Mouse (Mus musculus) midbrain, embryonic 11.5 days (tissue): ENCODE results near the gene Tfrc. TPM values are rescaled to one million over a fixed set of nuclear protein-coding genes. Genes with fewer than 3 reads are reported as not detected.

Experiments used
- ATAC-seq: fragments of 200-750 bp; cut with Nextera tagmentation; 2 replicates; pipeline ENCODE4 v1.8.0; 2017; ENCODE audit warnings: moderate TSS enrichment, moderate library complexity; ENCODE audit not compliant: low FRiP score
- DNase-seq: peaks from one replicate; pipeline ENCODE4 v3.0.0; 2015; ENCODE audit warnings: low spot score; ENCODE audit errors: missing footprints
- H3K27ac ChIP-seq: fragments of 300-500 bp; sonication (generic); 2 replicates; pipeline ENCODE4 v1.5.1; 2014; ENCODE audit warnings: low read depth, low read length
- H3K27me3 ChIP-seq: fragments of 300-500 bp; sonication (generic); 2 replicates; pipeline ENCODE4 v1.6.1; 2014; ENCODE audit warnings: mild to moderate bottlenecking, low read length, moderate library complexity, mixed read lengths; ENCODE audit not compliant: control insufficient read depth, insufficient read depth
- H3K36me3 ChIP-seq: fragments of 300-500 bp; sonication (generic); 2 replicates; pipeline ENCODE4 v1.6.1; 2014; ENCODE audit warnings: mild to moderate bottlenecking, low read length, moderate library complexity, mixed read lengths; ENCODE audit not compliant: control insufficient read depth, insufficient read depth
- H3K4me1 ChIP-seq: fragments of 300-500 bp; sonication (generic); 2 replicates; pipeline ENCODE4 v1.6.1; 2014; ENCODE audit warnings: low read length; ENCODE audit not compliant: control insufficient read depth, insufficient read depth
- H3K4me2 ChIP-seq: fragments of 300-500 bp; sonication (generic); 2 replicates; pipeline ENCODE4 v1.6.1; 2014; ENCODE audit warnings: mild to moderate bottlenecking, moderate library complexity
- H3K4me3 ChIP-seq: fragments of 300-500 bp; sonication (generic); 2 replicates; pipeline ENCODE4 v1.5.1; 2014; ENCODE audit warnings: low read depth, low read length
- H3K9ac ChIP-seq: fragments of 300-500 bp; sonication (generic); 2 replicates; pipeline ENCODE4 v1.6.1; 2014; ENCODE audit warnings: low read length
- H3K9me3 ChIP-seq: fragments of 300-500 bp; sonication (generic); 2 replicates; pipeline ENCODE4 v1.6.1; 2016; ENCODE audit warnings: low read length; ENCODE audit not compliant: control insufficient read depth
- WGBS: fragments of 180-500 bp; shearing (Covaris S2); extraction: QIAGEN DNeasy Blood & Tissue Kit; methylation state at CpG from one replicate; pipeline ENCODE4 v1.1.7; 2014; 5-methylcytosine and 5-hydroxymethylcytosine counted together
- polyA plus RNA-seq: library from polyadenylated mRNA; unstranded; fragments of >200 nt; fragmentation: Nextera tagmentation; extraction: Ambion mirVana; gene quantifications from 2 replicates; pipeline ENCODE4 v1.2.1, GENCODE M21; 2014

The Tfrc gene
- polyA plus RNA-seq, 1 experiment from 2014 or later = 87.1 TPM

DNA sequence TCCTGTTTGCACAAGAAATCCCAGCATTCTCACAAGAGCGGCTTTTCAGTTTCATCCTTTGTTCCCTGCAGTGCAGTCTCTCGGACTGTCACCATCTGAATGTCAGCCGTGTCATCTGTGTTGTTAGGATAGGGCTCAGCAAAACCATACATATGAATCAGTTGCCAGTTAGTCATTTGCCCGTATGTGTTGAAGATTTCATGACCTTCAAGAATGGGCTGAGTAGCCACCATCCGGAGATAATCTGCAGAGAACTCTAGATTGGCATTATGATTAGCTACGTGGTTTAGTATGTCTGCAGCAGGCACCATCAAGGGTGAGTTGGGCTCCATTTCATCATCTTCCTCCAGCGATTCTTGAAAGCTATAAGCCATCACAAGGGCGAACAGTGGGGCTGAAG lies 17.2 kb upstream of the Tfrc start:
- WGBS = 72% methylated on average over 8 of the region's 8 CpGs
- Histone ChIP-seq H3K4me3 (no peak overlapping the region), H3K27me3 (no peaks in the 10 kb centered on the region), H3K27ac (no peak overlapping the region), H3K9ac (no peak overlapping the region), H3K36me3 (no peaks in the 10 kb centered on the region), H3K9me3 (no peaks in the 10 kb centered on the region), H3K4me2 (no peak overlapping the region), H3K4me1 (no peaks in the 10 kb centered on the region; the same call in 1 of the 2 replicates)
- ATAC-seq (no peak), DNase-seq (peak; percentile 78)

DNA sequence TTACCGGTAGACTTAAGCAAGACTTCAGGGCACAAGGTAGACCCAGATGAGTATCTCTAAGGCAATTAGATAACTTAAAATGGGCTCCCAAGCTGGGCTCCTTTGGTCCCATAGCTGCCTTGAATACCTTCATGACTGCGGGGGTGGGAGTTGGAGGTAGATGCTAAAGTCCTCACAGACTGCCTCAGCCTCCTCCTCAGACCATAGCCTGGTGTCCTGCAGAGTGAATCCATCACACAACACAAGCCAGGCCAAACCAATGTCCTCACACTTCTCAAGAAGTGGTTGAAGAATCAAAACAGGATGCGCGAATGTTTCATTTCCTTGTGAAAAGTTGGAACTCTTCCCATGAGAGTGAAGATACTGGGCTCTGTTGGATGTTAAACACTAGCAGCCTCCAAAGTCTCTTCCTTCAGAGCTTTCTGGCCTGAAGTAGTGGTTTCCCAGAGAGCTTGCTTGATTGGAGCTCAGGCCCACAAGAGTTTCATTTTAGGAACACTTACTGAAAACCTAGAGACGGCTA lies 15.4 kb upstream of the Tfrc start:
- 94% methylated on average over 5 of the region's 5 CpGs for WGBS
- no peak overlapping the region for H3K4me2 ChIP-seq
- no peaks in the 10 kb centered on the region for H3K36me3 ChIP-seq
- no peaks in the 10 kb centered on the region for H3K27me3 ChIP-seq
- no peak overlapping the region for H3K4me3 ChIP-seq
- H3K9ac ChIP-seq = no peak overlapping the region
- H3K4me1 ChIP-seq = no peaks in the 10 kb centered on the region; the same call in 1 of the 2 replicates
- ATAC-seq = no peak
- DNase-seq = peak; percentile 56
- H3K9me3 ChIP-seq = no peaks in the 10 kb centered on the region
- H3K27ac ChIP-seq = no peak overlapping the region

DNA sequence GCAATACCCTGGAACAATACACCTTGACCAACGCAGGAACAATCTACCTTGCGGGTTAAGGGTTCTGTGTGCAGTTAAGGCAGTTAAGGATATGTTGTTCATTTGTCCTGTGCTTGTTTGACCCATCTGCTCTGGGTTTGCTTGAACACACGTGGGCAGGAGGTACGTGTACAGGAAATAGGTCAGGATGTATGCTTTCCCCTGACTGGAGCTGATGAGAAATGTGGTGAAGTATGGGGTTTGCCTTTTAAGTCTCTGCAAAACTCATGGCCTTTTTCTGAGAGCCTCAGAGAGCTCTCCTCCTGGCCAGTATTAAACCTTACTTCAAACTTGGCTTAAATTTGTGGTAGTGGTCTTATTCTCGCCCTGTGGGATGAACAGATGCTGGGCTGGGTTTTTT lies 14.8 kb upstream of the Tfrc start:
- ATAC-seq (no peak), DNase-seq (peak; percentile 69)
- no peaks in the 10 kb centered on the region for H3K36me3 ChIP-seq
- no peaks in the 10 kb centered on the region for H3K27me3 ChIP-seq
- H3K4me2 ChIP-seq = no peak overlapping the region
- H3K4me3 ChIP-seq = no peak overlapping the region
- 86% methylated on average over 5 of the region's 5 CpGs for WGBS
- H3K27ac ChIP-seq = no peak overlapping the region
- no peak overlapping the region for H3K9ac ChIP-seq
- H3K4me1 ChIP-seq = no peaks in the 10 kb centered on the region; the same call in 1 of the 2 replicates
- H3K9me3 ChIP-seq = no peaks in the 10 kb centered on the region

DNA sequence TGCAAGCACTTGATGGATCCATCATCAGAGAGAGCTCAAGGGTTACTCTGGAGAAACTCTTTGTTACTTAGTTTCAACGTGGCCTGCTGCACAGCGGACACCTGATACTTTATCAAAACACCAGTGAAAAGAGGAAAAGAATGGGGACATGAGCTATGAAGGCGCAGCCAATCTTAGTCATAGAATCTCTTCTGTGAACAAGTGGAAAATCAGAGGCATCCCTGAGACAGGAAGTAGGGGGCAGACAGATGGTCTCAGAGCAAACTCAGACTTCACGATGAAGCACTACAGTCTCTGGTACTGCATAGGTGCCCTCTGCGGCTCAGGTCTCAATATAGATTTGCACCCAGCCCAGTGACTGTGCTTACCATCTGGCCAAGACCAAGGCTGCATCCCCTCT lies 14.0 kb upstream of the Tfrc start:
- Histone ChIP-seq H3K4me1 (no peaks in the 10 kb centered on the region; the same call in 1 of the 2 replicates), H3K4me3 (no peak overlapping the region), H3K9ac (no peak overlapping the region), H3K4me2 (no peak overlapping the region), H3K27me3 (no peaks in the 10 kb centered on the region), H3K36me3 (no peaks in the 10 kb centered on the region), H3K27ac (no peak overlapping the region), H3K9me3 (no peaks in the 10 kb centered on the region)
- no peak for ATAC-seq
- 83% methylated on average over 5 of the region's 5 CpGs for WGBS
- peak; percentile 2 for DNase-seq

DNA sequence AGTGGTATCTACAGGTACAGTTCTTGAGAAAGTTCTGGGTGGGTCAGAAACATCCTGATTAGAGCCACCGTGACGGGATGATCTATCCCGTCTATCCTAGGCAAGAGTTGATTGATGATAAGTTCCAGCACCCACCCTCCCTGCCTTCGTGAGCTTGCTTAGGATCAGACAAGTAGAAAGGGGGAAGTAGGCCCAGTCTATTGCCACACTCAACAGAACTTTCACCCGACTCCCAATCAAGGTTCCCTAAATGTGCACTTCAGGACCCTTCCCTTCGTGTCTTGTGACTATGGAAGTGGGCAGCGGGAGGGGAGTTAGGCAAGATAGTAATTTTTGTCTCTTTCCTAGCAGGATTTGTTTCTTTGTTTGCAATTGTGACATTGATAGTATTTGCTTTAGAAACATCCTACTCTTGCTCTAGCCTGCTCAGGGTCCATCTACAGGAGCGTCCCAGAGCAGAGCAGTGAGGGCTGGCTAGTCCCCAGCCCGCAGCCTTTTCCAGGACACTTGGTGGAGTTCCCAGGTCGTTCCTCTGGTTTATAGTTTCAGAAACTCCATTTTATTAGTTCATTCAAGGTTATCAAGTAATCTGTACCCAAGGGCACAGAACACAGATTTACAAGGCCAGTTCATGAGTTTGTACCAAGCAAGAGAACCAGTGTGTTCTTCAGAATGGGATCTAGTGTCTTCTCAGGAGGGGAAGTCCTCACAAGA lies 13.4 kb upstream of the Tfrc start:
- Histone ChIP-seq H3K27ac (no peak overlapping the region), H3K4me1 (no peaks in the 10 kb centered on the region; the same call in 1 of the 2 replicates), H3K27me3 (no peaks in the 10 kb centered on the region), H3K9me3 (no peaks in the 10 kb centered on the region), H3K36me3 (no peaks in the 10 kb centered on the region), H3K4me3 (no peak overlapping the region), H3K4me2 (no peak overlapping the region), H3K9ac (no peak overlapping the region)
- ATAC-seq (no peak), DNase-seq (peak; percentile 56)
- WGBS = 89% methylated on average over 10 of the region's 10 CpGs

DNA sequence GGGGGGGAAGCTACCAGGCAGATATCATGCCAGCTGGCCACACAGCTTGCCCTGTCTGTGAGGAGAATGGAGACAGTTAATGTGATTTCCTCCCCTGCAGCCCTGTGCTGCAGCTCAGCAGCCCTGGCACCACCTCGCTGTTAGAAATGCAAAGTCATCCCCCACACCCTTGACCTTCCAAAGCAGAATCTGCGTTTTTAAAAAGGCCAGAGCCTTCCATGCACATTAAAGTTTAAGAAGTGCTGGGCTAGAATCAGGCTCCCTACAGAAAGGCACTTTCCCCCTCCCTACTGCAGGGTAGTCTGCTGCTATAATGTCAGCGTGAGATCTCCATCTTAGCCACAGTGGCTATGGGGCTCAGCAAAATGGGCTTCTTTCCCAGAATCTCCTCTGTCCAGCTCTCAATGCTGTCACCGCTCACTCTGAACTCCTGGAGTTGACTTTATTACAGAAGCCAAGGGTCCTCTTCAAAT lies 10.8 kb upstream of the Tfrc start:
- Histone ChIP-seq H3K9me3 (no peaks in the 10 kb centered on the region), H3K27me3 (no peaks in the 10 kb centered on the region), H3K27ac (no peak overlapping the region), H3K4me3 (no peak overlapping the region), H3K36me3 (no peaks in the 10 kb centered on the region), H3K4me2 (no peak overlapping the region), H3K9ac (no peak overlapping the region), H3K4me1 (no peaks in the 10 kb centered on the region; the same call in 1 of the 2 replicates)
- DNase-seq (no peak), ATAC-seq (no peak)
- 42% methylated on average over 4 of the region's 4 CpGs for WGBS

DNA sequence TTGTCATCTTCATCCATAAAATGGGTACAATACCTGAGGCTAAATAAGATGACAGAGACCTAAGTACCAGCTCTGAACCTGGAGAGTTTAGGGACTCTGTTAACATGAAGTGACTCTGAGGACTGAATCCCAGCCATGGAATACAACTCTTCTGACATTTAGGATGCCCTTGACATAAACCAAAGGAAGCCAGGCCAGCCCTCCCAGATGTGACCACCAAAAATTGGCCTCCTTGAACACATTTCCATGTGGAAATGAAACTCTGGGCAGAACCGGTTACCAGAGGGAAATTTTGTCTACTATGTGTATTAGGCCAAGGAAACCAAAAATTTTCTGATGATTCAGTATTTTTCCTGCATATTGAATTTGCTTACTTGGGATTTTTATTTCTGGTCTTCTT lies 9.6 kb upstream of the Tfrc start:
- WGBS = 91% methylated on average over 1 of the region's 1 CpGs
- ATAC-seq (no peak), DNase-seq (no peak)
- H3K9ac ChIP-seq = no peak overlapping the region
- H3K4me2 ChIP-seq = no peak overlapping the region
- H3K27ac ChIP-seq = no peak overlapping the region
- H3K27me3 ChIP-seq = no peaks in the 10 kb centered on the region
- no peaks in the 10 kb centered on the region for H3K36me3 ChIP-seq
- no peaks in the 10 kb centered on the region; the same call in 1 of the 2 replicates for H3K4me1 ChIP-seq
- no peaks in the 10 kb centered on the region for H3K9me3 ChIP-seq
- H3K4me3 ChIP-seq = no peak overlapping the region

DNA sequence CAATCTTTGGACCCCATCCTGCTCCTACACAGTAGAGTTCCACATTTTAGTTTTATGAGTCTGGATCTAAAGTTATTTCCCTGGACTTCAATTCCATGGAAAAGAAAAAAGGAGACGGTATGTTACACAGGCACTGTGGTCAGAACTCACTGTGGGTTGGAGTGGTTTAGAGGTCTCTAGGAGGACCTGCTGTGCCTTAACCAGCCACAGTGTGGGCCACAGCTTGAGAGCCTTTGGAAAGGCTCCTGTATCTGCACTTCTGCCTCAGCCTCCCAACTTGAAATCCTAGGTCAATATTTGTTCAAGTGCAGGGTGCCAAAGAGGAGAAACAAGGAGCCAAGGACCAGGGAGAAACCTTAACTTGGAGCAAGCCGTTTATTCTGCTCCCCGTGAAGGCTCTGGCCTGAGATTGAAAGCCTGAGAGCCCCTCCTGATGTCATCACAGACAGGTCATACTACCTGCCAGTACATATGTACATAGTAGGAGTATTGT lies 6.5 kb upstream of the Tfrc start:
- ATAC-seq = no peak
- 78% methylated on average over 3 of the region's 3 CpGs for WGBS

DNA sequence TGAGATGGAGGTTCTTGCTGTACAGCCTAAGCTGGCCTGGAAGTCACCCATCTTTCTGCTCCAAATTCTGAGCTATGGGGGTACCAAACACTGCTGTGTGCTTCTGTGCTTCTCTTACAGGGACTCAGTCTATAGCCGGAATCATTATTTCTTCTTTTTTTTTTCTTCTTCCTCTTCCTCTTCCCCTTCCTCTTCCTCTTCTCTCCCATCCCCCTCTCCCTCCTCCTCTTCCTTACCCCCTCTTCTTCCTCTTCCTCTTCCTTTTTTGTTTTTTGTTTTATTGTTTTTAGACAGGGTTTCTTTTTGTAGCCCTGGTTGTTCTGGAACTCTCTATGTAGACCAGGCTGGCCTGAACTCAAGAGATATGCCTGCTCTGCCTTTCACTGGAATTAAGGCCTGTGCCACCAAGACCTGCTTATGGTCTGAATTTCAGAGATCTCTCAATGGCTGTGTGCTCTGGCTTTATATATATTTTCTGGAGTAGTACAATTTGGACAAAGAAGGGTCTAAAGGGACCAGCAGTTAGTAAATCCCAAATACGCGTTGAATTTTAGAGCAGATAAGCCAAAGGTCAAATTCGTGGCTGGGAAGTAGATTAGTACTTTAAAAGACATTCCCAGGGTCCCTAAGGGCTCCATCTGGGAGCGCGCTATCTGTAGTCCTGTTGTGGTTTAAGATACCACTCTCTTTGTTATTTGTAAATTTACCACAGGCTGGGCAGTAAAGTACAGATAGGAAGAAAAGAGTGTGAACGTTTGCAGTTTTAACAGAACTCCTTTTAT lies 967 bp upstream of the Tfrc start:
- Histone ChIP-seq H3K9ac (no peak overlapping the region; the same call in 1 of the 2 replicates), H3K4me2 (peak overlapping the region; percentile 62), H3K27ac (no peak overlapping the region), H3K36me3 (no peaks in the 10 kb centered on the region), H3K27me3 (no peaks in the 10 kb centered on the region), H3K4me3 (no peak overlapping the region), H3K4me1 (peaks cover 7% of the 10 kb centered on the region), H3K9me3 (no peaks in the 10 kb centered on the region)
- DNase-seq = peak; percentile 89
- no peak for ATAC-seq
- 63% methylated on average over 7 of the region's 7 CpGs for WGBS

More for the DNA sequence above, 6.5 kb upstream of the Tfrc start:
- H3K4me1 ChIP-seq = no peaks in the 10 kb centered on the region; the same call in 1 of the 2 replicates
- no peak overlapping the region for H3K27ac ChIP-seq
- H3K4me2 ChIP-seq = no peak overlapping the region
- no peaks in the 10 kb centered on the region for H3K27me3 ChIP-seq
- no peaks in the 10 kb centered on the region for H3K9me3 ChIP-seq
- no peak for DNase-seq
- no peaks in the 10 kb centered on the region for H3K36me3 ChIP-seq
- H3K4me3 ChIP-seq = no peak overlapping the region
- H3K9ac ChIP-seq = no peak overlapping the region
